Mouse (Mus musculus) erythroblast, embryonic 14.5 days (primary cell): ENCODE data around the gene Pif1.

Source experiments
- GATA1 ChIP-seq: IDR thresholded peaks from 2 replicates; pipeline ENCODE4 v1.6.1; 2012; ENCODE audit warnings: low read length, inconsistent platforms, mixed read lengths
- TAL1 ChIP-seq: IDR thresholded peaks from 3 replicates; pipeline ENCODE4 v1.6.1; 2012; ENCODE audit warnings: low read length, inconsistent platforms, mixed read lengths

DNA sequence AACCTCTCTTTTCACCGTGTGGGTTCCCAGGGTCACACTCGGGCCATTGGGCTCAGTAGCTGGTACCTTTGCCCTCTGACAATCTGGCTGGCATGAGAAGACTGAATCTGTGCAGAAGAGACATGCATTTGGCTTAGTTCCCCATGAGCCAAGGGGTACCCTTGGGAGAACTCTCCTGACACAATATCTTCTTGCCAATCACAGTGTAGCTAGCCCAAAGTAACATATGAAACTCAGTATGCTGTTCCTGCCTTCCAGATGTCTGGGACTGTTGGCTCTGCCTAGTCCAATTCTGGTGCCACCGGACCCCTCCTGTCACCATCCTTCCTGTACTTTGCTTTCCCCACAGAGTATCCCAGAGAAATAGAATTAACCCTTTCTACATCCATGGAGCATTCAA, 37.8 kb upstream of the Pif1 start:
- TF ChIP-seq GATA1 (no peak), TAL1 (no peak)
